Mouse (Mus musculus): ENCODE data around the gene Pkdcc. TPM values are rescaled to one million over a fixed set of nuclear protein-coding genes. Genes with fewer than 3 reads are reported as not detected.

Gene Pkdcc
- total and polyA plus RNA-seq, 2 experiments from 2014 or later, result 7.8 to 100 TPM

DNA sequence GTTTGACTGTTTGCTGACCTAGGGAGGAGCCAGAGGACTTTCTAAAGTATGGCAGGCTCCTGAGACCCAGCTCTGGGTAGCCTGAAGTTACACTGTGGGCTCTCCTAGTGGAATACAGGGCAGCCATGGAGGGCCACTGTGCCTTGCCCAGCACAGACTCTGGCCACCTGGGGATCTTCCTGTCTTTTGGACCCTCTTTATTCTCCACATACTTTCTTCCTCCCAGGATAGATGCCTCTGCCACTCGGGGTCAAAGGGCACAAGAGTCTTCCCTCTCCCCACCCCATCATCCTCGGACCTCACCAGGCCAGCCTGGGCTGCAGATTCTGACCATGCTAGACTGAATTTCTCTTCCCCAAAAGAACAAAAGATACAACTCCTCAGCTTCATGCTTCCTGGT, 3.1 kb downstream of the Pkdcc start:
- peak overlapping the region; percentile 94 for H3K4me3 ChIP-seq (ENCODE audit: low read depth, low read length)
- peak overlapping the region; percentile 89 for H3K27ac ChIP-seq (ENCODE audit: low read depth)
- no peak for ATAC-seq (ENCODE audit: insufficient read depth, low read depth)
- DNase-seq (ENCODE audit: low spot score), result no peak
- peak overlapping the region; percentile 99 for H3K4me2 ChIP-seq (ENCODE audit: low read depth, low read length)
- H3K9ac ChIP-seq (replicated peaks; ENCODE audit: low read depth, low read length), result peak overlapping the region; percentile 97
- peaks cover 59% of the 10 kb centered on the region for H3K4me1 ChIP-seq (ENCODE audit: control insufficient read depth, insufficient read depth)
- peaks cover 16% of the 10 kb centered on the region; the same call in 1 of the 2 replicates for H3K36me3 ChIP-seq (replicated peaks; ENCODE audit: control insufficient read depth, insufficient read depth, low read length)
- WGBS, result 25% methylated on average over 2 of the region's 2 CpGs
- H3K9me3 ChIP-seq (replicated peaks; ENCODE audit: control insufficient read depth, low read length), result no peaks in the 10 kb centered on the region
- no peaks in the 10 kb centered on the region for H3K27me3 ChIP-seq (ENCODE audit: control insufficient read depth, insufficient read depth, low read length)
- no peak for TF ChIP-seq CTCF (IDR thresholded peaks at IDR 0.05; ENCODE audit: low read depth)
- TF ChIP-seq EP300 (IDR thresholded peaks at IDR 0.05; ENCODE audit: low read depth), result no peak

DNA sequence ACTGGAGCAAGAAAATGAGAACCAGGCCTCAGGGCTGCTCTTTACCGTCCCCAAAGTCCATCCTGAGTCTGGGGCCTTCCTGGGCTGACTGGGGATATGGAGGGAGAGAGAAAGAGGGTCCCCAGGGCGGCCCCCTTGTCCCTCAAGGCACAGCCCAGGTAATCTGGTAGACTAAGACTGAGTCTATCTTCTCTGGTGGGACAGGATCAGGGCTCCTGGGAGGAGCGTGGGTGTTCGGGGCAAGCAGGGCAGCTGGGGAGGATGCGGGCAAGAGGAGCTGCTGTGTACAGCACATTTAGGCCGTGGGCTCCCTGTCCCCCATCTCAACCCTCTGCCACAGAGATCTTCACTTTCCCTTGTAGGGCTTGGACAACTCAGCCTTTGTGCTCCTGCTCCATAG, 3.6 kb downstream of the Pkdcc start:
- H3K4me1 ChIP-seq (ENCODE audit: control insufficient read depth, insufficient read depth), result peaks cover 53% of the 10 kb centered on the region

DNA sequence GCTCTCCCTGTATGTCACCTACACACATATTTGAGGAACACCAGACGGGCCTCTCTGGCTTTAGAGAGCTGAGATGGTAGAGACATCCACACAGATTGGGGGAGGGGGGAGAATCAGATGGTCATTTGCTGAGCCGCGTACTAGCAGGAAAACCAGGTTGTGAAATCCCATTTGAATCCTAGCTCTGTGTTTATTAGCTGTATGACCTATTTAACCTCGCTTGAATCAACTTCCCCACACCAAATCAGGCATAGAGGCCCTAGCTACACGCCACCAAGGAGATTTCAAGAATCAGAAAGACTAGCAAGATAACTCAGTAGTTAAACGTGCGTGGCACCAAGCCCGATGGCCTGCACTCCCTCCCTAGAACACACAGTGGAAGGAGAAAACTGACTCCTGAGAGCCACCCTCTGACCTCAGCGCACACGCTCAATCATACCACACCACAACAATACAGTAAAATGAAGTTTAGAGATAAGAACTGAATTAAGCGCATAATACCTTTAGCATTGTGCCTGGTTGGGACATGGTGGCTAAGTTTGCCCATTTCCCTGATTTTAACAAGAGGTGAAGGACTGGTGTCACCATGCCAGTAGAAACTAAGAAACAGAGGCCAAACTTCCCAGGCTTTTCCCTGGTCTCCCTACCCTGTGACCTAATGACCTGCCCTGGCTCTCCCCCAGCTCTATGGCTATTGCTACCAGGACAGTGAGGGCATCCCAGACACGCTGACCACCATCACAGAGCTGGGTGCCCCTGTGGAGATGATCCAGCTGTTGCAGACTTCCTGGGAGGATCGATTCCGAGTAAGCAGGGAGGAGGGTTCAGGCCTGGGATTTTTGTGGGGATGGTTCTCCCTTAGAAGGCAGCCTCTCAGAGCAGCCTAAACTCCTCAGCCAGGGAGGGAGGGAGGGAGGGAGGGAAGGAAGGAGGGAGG, 4.5 kb downstream of the Pkdcc start:
- Histone ChIP-seq H3K27ac (ENCODE audit: low read depth) (peak overlapping the region; percentile 89), H3K27me3 (ENCODE audit: control insufficient read depth, insufficient read depth, low read length) (no peaks in the 10 kb centered on the region), H3K4me3 (ENCODE audit: low read depth, low read length) (peak overlapping the region; percentile 94; the same call in 1 of the 2 replicates), H3K4me1 (ENCODE audit: control insufficient read depth, insufficient read depth) (peaks cover 46% of the 10 kb centered on the region), H3K4me2 (ENCODE audit: low read depth, low read length) (peak overlapping the region; percentile 99), H3K36me3 (replicated peaks; ENCODE audit: control insufficient read depth, insufficient read depth, low read length) (peaks cover 30% of the 10 kb centered on the region), H3K9me3 (replicated peaks; ENCODE audit: control insufficient read depth, low read length) (no peaks in the 10 kb centered on the region), H3K9ac (replicated peaks; ENCODE audit: low read depth, low read length) (peak overlapping the region; percentile 97; the same call in 1 of the 2 replicates)
- WGBS, result 20% methylated on average over 14 of the region's 14 CpGs
- no peak for TF ChIP-seq EP300 (IDR thresholded peaks at IDR 0.05; ENCODE audit: low read depth)
- TF ChIP-seq CTCF (IDR thresholded peaks at IDR 0.05; ENCODE audit: low read depth), result no peak
- ATAC-seq (ENCODE audit: insufficient read depth, low read depth), result peak; percentile 4; the same call in 1 of the 2 replicates
- peak; percentile 36 for DNase-seq (ENCODE audit: low spot score)

More for the DNA sequence above, 3.6 kb downstream of the Pkdcc start:
- DNase-seq (ENCODE audit: low spot score), result no peak
- peak overlapping the region; percentile 94 for H3K4me3 ChIP-seq (ENCODE audit: low read depth, low read length)
- H3K27me3 ChIP-seq (ENCODE audit: control insufficient read depth, insufficient read depth, low read length), result no peaks in the 10 kb centered on the region
- H3K27ac ChIP-seq (ENCODE audit: low read depth), result peak overlapping the region; percentile 89
- H3K36me3 ChIP-seq (replicated peaks; ENCODE audit: control insufficient read depth, insufficient read depth, low read length), result peaks cover 22% of the 10 kb centered on the region
- WGBS, result 41% methylated on average over 6 of the region's 6 CpGs
- H3K4me2 ChIP-seq (ENCODE audit: low read depth, low read length), result peak overlapping the region; percentile 99
- H3K9me3 ChIP-seq (replicated peaks; ENCODE audit: control insufficient read depth, low read length), result no peaks in the 10 kb centered on the region
- no peak for ATAC-seq (ENCODE audit: insufficient read depth, low read depth)
- H3K9ac ChIP-seq (replicated peaks; ENCODE audit: low read depth, low read length), result peak overlapping the region; percentile 97
- TF ChIP-seq EP300 (IDR thresholded peaks at IDR 0.05; ENCODE audit: low read depth), result no peak

DNA sequence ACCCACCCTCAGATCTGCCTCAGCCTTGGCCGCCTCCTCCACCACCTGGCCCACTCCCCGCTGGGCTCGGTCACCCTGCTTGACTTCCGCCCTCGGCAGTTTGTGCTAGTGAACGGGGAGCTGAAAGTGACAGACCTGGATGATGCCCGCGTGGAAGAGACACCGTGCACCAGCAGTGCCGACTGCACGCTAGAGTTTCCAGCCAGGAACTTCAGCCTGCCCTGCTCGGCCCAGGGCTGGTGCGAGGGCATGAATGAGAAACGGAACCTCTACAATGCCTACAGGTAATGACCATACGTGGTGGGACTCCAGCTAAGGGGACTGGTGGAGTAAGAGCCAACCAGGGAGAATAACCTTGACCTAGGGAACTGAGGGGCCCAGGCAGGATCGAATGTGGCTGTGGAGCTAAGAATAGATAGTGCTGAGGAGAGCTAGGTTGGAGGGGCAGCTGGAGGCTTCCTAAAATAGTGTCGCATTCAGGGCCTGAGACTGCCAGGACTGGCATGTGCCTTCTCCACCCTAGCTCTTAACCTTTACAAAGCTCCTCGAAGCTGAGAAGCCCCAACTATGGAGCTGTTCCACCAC, 6.0 kb downstream of the Pkdcc start:
- H3K36me3 ChIP-seq (replicated peaks; ENCODE audit: control insufficient read depth, insufficient read depth, low read length), result peaks cover 44% of the 10 kb centered on the region
- 39% methylated on average over 18 of the region's 18 CpGs for WGBS
- peaks cover 46% of the 10 kb centered on the region for H3K4me1 ChIP-seq (ENCODE audit: control insufficient read depth, insufficient read depth)
- DNase-seq (ENCODE audit: low spot score) (peak; percentile 86), ATAC-seq (ENCODE audit: insufficient read depth, low read depth) (peak; percentile 84)
- H3K4me2 ChIP-seq (ENCODE audit: low read depth, low read length), result peak overlapping the region; percentile 2
- H3K9me3 ChIP-seq (replicated peaks; ENCODE audit: control insufficient read depth, low read length), result no peaks in the 10 kb centered on the region
- no peak overlapping the region for H3K4me3 ChIP-seq (ENCODE audit: low read depth, low read length)
- TF ChIP-seq EP300 (IDR thresholded peaks at IDR 0.05; ENCODE audit: low read depth), result 0 out of 2 replicates have a peak, but pooled peaks have one; percentile 45
- no peak for TF ChIP-seq CTCF (IDR thresholded peaks at IDR 0.05; ENCODE audit: low read depth)
- H3K27me3 ChIP-seq (ENCODE audit: control insufficient read depth, insufficient read depth, low read length), result no peaks in the 10 kb centered on the region
- no peak overlapping the region; the same call in 1 of the 2 replicates for H3K9ac ChIP-seq (replicated peaks; ENCODE audit: low read depth, low read length)
- H3K27ac ChIP-seq (ENCODE audit: low read depth), result peak overlapping the region; percentile 89

DNA sequence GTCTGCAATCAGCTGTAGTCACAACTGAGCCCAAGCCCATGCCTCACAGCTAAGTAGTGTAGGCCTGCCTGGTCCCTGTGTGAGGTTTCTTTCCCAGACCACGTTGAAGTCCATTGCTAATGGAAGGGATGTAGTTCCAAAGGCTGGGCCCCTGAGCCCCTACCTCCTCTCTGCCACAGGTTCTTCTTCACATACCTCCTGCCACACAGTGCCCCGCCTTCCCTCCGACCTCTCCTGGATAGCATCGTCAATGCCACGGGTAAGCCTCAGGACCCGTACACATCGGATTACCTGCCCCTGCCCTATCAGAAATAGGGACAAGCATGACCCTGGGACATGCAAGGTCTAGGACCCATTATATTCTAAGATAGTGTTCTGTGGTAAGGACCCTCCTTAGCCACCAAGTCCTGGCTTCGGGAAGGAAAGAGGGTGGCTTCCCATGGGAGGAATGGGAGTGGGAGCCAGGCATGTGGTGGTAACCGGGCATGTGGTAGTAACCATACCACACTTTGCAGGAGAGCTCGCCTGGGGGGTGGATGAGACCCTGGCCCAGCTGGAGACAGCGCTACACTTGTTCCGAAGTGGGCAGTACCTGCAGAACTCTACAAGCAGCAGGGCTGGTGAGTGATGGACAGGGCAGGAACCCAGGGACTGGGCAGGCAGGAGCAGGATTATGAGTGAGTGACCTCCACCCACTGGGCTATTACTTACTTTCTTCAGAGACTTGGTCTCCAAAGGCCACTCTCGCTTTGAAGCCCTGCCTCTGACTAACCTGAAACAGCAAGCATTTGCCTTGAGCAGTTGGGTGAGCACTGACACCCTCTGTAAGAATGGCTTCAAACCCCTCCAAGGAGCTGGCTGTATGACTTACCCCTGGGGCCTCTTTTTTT, 6.8 kb downstream of the Pkdcc start:
- peak overlapping the region; percentile 89 for H3K27ac ChIP-seq (ENCODE audit: low read depth)

More for the DNA sequence above, 6.8 kb downstream of the Pkdcc start:
- no peaks in the 10 kb centered on the region for H3K27me3 ChIP-seq (ENCODE audit: control insufficient read depth, insufficient read depth, low read length)
- no peak overlapping the region for H3K4me2 ChIP-seq (ENCODE audit: low read depth, low read length)
- no peak overlapping the region for H3K4me3 ChIP-seq (ENCODE audit: low read depth, low read length)
- no peak overlapping the region for H3K9ac ChIP-seq (replicated peaks; ENCODE audit: low read depth, low read length)
- TF ChIP-seq EP300 (IDR thresholded peaks at IDR 0.05; ENCODE audit: low read depth), result no peak
- no peak for TF ChIP-seq CTCF (IDR thresholded peaks at IDR 0.05; ENCODE audit: low read depth)
- peaks cover 50% of the 10 kb centered on the region for H3K36me3 ChIP-seq (replicated peaks; ENCODE audit: control insufficient read depth, insufficient read depth, low read length)
- DNase-seq (ENCODE audit: low spot score) (no peak), ATAC-seq (ENCODE audit: insufficient read depth, low read depth) (no peak; the same call in 1 of the 2 replicates)
- WGBS, result 71% methylated on average over 13 of the region's 13 CpGs
- H3K4me1 ChIP-seq (ENCODE audit: control insufficient read depth, insufficient read depth), result peaks cover 41% of the 10 kb centered on the region
- H3K9me3 ChIP-seq (replicated peaks; ENCODE audit: control insufficient read depth, low read length), result no peaks in the 10 kb centered on the region

All from heart, postnatal 0 days (tissue).